ENCODE assay signal across 15 mouse cellular contexts in the genomic region with DNA sequence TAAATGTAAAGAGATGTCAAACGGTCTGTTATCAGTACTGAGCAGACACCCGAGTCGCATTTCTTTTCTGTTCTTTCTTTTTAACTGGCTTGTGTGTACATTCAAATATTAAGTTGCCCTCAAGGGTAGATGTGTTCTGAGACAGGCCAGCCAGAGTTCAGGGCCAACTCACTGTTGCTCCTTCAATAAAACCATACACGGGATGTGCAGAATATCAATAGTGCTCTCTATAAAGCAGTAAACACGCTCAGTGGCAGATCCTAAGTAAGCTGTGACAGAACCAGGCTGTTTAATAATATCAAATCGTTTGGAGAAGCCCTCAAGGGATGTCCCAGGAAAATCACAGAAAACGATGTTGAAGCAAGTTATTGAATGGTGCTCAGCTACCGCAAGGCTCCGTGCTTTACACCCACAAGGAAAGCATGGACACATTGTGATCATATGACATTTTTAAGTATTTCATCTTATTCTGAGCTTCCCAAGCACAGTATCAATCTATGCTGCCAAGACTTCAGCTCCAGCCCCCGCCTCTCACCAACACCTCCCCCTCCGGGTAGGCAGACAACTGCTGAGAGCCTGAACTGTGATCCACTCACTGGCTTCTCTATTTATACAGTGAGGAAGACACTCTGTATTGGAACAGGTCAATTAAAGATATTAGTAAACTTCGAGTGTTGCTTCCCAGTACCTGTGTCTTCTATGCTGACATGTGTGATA.
DNase-seq lines count a peak whose midpoint lies in the region; ATAC-seq and TF ChIP-seq lines count a peak whose summit lies in the region.
"Had no signal": no experiment of that assay in that cellular context is flagged by ENCODE, and none has a peak within 500 bp of the region (broad histone marks: within the 10 kb centered on the region; RNA-seq: fewer than 3 reads in every experiment).

No protein-coding gene starts in this region.

- H3K9ac ChIP-seq in midbrain, embryonic 11.5 days (ENCODE audit: low read length), result no peak overlapping the region
- H3K9ac ChIP-seq: embryonic facial prominence, embryonic 12.5 days; kidney, embryonic 15.5 days; limb, embryonic 15.5 days; neural tube, embryonic 12.5 days had no signal

- no peaks in the 10 kb centered on the region for H3K4me1 ChIP-seq in midbrain, embryonic 11.5 days (ENCODE audit: control insufficient read depth, insufficient read depth, low read length)
- H3K4me1 ChIP-seq in midbrain, embryonic 10.5 days, result peaks cover 14% of the 10 kb centered on the region
- H3K4me1 ChIP-seq: embryonic facial prominence, embryonic 12.5 days; kidney, embryonic 15.5 days; limb, embryonic 15.5 days; neural tube, embryonic 12.5 days had no signal

- no peak for TF ChIP-seq CTCF in left cerebral cortex, adult 2 months (IDR thresholded peaks at IDR 0.05)

- H3K9me3 ChIP-seq in midbrain, embryonic 11.5 days (ENCODE audit: control insufficient read depth, low read length), result no peaks in the 10 kb centered on the region
- no peaks in the 10 kb centered on the region for H3K9me3 ChIP-seq in midbrain, embryonic 10.5 days (replicated peaks)
- H3K9me3 ChIP-seq: embryonic facial prominence, embryonic 12.5 days; kidney, embryonic 15.5 days; limb, embryonic 15.5 days; neural tube, embryonic 12.5 days had no signal

- WGBS in midbrain, embryonic 11.5 days, result 72% methylated on average over 12 of the region's 12 CpGs
- WGBS in midbrain, embryonic 10.5 days, result 79% methylated on average over 12 of the region's 12 CpGs

- no peak overlapping the region for H3K27ac ChIP-seq in midbrain, embryonic 11.5 days (ENCODE audit: low read depth, low read length)
- no peak overlapping the region for H3K27ac ChIP-seq in midbrain, embryonic 10.5 days (replicated peaks)
- peak overlapping the region; percentile 45; the same call in 1 of the 2 replicates for H3K27ac ChIP-seq in left cerebral cortex, adult 2 months
- H3K27ac ChIP-seq: embryonic facial prominence, embryonic 12.5 days; gastrocnemius, adult 2 months; kidney, embryonic 15.5 days; limb, embryonic 15.5 days; neural tube, embryonic 12.5 days had no signal

- no peaks in the 10 kb centered on the region for H3K36me3 ChIP-seq in midbrain, embryonic 11.5 days (ENCODE audit: control insufficient read depth, insufficient read depth, low read length)
- no peaks in the 10 kb centered on the region for H3K36me3 ChIP-seq in midbrain, embryonic 10.5 days
- H3K36me3 ChIP-seq: embryonic facial prominence, embryonic 12.5 days; kidney, embryonic 15.5 days; limb, embryonic 15.5 days; neural tube, embryonic 12.5 days had no signal

- no peaks in the 10 kb centered on the region for H3K27me3 ChIP-seq in midbrain, embryonic 11.5 days (ENCODE audit: control insufficient read depth, insufficient read depth, low read length)
- H3K27me3 ChIP-seq in midbrain, embryonic 10.5 days (ENCODE audit: low read depth, poor library complexity, severe bottlenecking), result no peaks in the 10 kb centered on the region
- H3K27me3 ChIP-seq: embryonic facial prominence, embryonic 12.5 days; kidney, embryonic 15.5 days; limb, embryonic 15.5 days; neural tube, embryonic 12.5 days had no signal

- no peak overlapping the region for H3K4me2 ChIP-seq in midbrain, embryonic 11.5 days
- H3K4me2 ChIP-seq: embryonic facial prominence, embryonic 12.5 days; kidney, embryonic 15.5 days; limb, embryonic 15.5 days; neural tube, embryonic 12.5 days had no signal

- H3K4me3 ChIP-seq in midbrain, embryonic 11.5 days (ENCODE audit: low read depth, low read length), result no peak overlapping the region
- no peak overlapping the region for H3K4me3 ChIP-seq in midbrain, embryonic 10.5 days
- no peak overlapping the region for H3K4me3 ChIP-seq in left cerebral cortex, adult 2 months
- H3K4me3 ChIP-seq: embryonic facial prominence, embryonic 12.5 days; gastrocnemius, adult 2 months; kidney, embryonic 15.5 days; limb, embryonic 15.5 days; neural tube, embryonic 12.5 days had no signal

- intact Hi-C loops in left cerebral cortex, adult 2 months (cut with DNase I), result no loop called here

- ATAC-seq in midbrain, embryonic 11.5 days (ENCODE audit: low FRiP score), result peak; percentile 55

- no peak for DNase-seq in midbrain, embryonic 11.5 days (ENCODE audit: low spot score, missing footprints)
- no peak for DNase-seq in midbrain, embryonic 10.5 days (ENCODE audit: low spot score)
- DNase-seq in frontal cortex, postnatal 36 days (ENCODE audit: low spot score in 2 of 2), result peak; percentile 77 to 88
- DNase-seq in left cerebral cortex, adult 2 months (ENCODE audit: extremely low spot score in 1 of 2, low spot score in 2 of 2), result peak; percentile 59 to 65
- DNase-seq in right cerebral cortex, postnatal 14 days, result peak; percentile 31
- no peak for DNase-seq in embryo, embryonic 11 days
- DNase-seq in cerebellum, adult 11-12 months, result no peak
- no peak for DNase-seq in ovary, adult 18-20 months (ENCODE audit: low spot score)
- DNase-seq: gastrocnemius, adult 2 months; lung, postnatal 36 days; thymus, postnatal 36 days had no signal

Comparison
In these comparisons a context has a peak if more than half of its experiments do, and no peak if none do; other contexts are left out.
1. DNase-seq: peak in frontal cortex, postnatal 36 days (2 of 2), left cerebral cortex, adult 2 months (2 of 2) and right cerebral cortex, postnatal 14 days (single experiment); none in midbrain, embryonic 11.5 days (single experiment), midbrain, embryonic 10.5 days (single experiment), embryo, embryonic 11 days (single experiment), cerebellum, adult 11-12 months (single experiment) and ovary, adult 18-20 months (single experiment).